ENCODE assay signal across 22 mouse cellular contexts in the genomic region with DNA sequence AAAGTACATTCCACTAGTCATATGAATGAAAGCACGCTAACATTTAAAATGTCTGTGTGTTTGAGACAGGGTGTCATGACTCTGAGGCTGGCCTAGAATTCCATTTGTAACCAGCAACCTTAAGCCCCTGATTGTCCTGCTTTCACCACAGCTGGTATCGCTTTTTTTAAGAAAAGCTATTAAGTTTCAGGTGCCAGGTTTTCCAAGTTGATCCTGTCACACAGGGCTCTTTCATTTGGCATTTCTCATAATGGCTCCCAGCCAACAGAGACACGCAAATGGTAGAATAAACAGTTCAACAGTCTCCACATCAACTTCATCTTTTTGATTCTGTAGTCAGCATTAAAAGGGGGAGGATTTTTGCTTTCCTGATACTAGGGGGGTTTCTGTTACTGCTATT. TPM values are rescaled to one million over a fixed set of nuclear protein-coding genes. Genes with fewer than 3 reads are reported as not detected.
DNase-seq lines count a peak whose midpoint lies in the region; ATAC-seq and TF ChIP-seq lines count a peak whose summit lies in the region.
"Had no signal": no experiment of that assay in that cellular context is flagged by ENCODE, and none has a peak within 500 bp of the region (broad histone marks: within the 10 kb centered on the region; RNA-seq: fewer than 3 reads in every experiment).

No protein-coding gene starts in this region.

- H3K79me2 ChIP-seq in liver, adult 2 months (ENCODE audit: control insufficient read depth, insufficient read depth, low read length) = peaks cover 33% of the 10 kb centered on the region; the same call in 1 of the 2 replicates

- H3K4me3 ChIP-seq in embryonic facial prominence, embryonic 11.5 days (ENCODE audit: low read depth, low read length) = no peak overlapping the region
- H3K4me3 ChIP-seq in embryonic facial prominence, embryonic 10.5 days = no peak overlapping the region
- no peak overlapping the region for H3K4me3 ChIP-seq in liver, adult 2 months (ENCODE audit: insufficient read depth, low read depth, low read length)
- H3K4me3 ChIP-seq in stomach, postnatal 0 days (ENCODE audit: low read depth, low read length) = no peak overlapping the region
- no peak overlapping the region for H3K4me3 ChIP-seq in thymus, adult 2 months (ENCODE audit: control insufficient read depth, insufficient read depth, low read length)
- H3K4me3 ChIP-seq: hindbrain, embryonic 13.5 days; midbrain, embryonic 12.5 days; neural tube, embryonic 13.5 days had no signal

- H3K36me3 ChIP-seq in embryonic facial prominence, embryonic 11.5 days (replicated peaks; ENCODE audit: control insufficient read depth, insufficient read depth, low read depth, low read length) = no peaks in the 10 kb centered on the region
- peaks cover 5% of the 10 kb centered on the region; the same call in 1 of the 2 replicates for H3K36me3 ChIP-seq in embryonic facial prominence, embryonic 10.5 days (replicated peaks)
- no peaks in the 10 kb centered on the region for H3K36me3 ChIP-seq in liver, adult 2 months (ENCODE audit: control insufficient read depth, insufficient read depth, low read length)
- no peaks in the 10 kb centered on the region for H3K36me3 ChIP-seq in stomach, postnatal 0 days (ENCODE audit: control insufficient read depth, insufficient read depth, low read length)
- no peaks in the 10 kb centered on the region for H3K36me3 ChIP-seq in thymus, adult 2 months (ENCODE audit: control insufficient read depth, insufficient read depth, low read length)
- H3K36me3 ChIP-seq: hindbrain, embryonic 13.5 days; midbrain, embryonic 12.5 days; neural tube, embryonic 13.5 days had no signal

- ATAC-seq in embryonic facial prominence, embryonic 11.5 days (replicated peaks; ENCODE audit: insufficient number of reproducible peaks, low FRiP score, low TSS enrichment, low read depth) = no peak
- ATAC-seq in stomach, postnatal 0 days (ENCODE audit: low FRiP score, low TSS enrichment) = no peak
- ATAC-seq: CD4-positive, CD25-positive, alpha-beta regulatory T cell, adult 4 months; forebrain, embryonic 16.5 days; inflammation-experienced regulatory T-cells, adult 6 months; Patski had no signal

- no peak overlapping the region for H3K9ac ChIP-seq in embryonic facial prominence, embryonic 11.5 days (replicated peaks; ENCODE audit: low read length)
- no peak overlapping the region for H3K9ac ChIP-seq in liver, adult 2 months (ENCODE audit: low read depth, low read length)
- no peak overlapping the region for H3K9ac ChIP-seq in stomach, postnatal 0 days (ENCODE audit: low read length)
- H3K9ac ChIP-seq: hindbrain, embryonic 13.5 days; midbrain, embryonic 12.5 days; neural tube, embryonic 13.5 days had no signal

- no peak for TF ChIP-seq EP300 in stomach, postnatal 0 days (optimal IDR thresholded peaks at IDR 0.05)

- DNase-seq in embryonic facial prominence, embryonic 11.5 days (ENCODE audit: low spot score) = peak; percentile 26
- no peak for DNase-seq in embryonic facial prominence, embryonic 10.5 days (ENCODE audit: low spot score)
- DNase-seq in liver, adult 2 months (ENCODE audit: extremely low read depth, low read depth, low spot score) = peak; percentile 86
- DNase-seq in liver = no peak
- DNase-seq in testis, postnatal 10 days (ENCODE audit: low spot score) = peak; percentile 35
- no peak for DNase-seq in testis, postnatal 14 days (ENCODE audit: low spot score)
- DNase-seq in stomach, postnatal 0 days (ENCODE audit: low spot score) = no peak
- DNase-seq in thymus, adult 2 months = no peak
- DNase-seq: adrenal gland, adult 8-10 months; cerebellum, adult 18-20 months; cerebellum, postnatal 25 days; heart, postnatal 14 days; kidney, adult 9 months; kidney, postnatal 36 days; thymus, postnatal 14 days had no signal

- no peak for TF ChIP-seq CTCF in liver, adult 2 months (IDR thresholded peaks at IDR 0.05; ENCODE audit: low read depth, low read length)
- TF ChIP-seq CTCF in stomach, postnatal 0 days (IDR thresholded peaks at IDR 0.05; ENCODE audit: low read depth) = no peak
- no peak for TF ChIP-seq CTCF in thymus, adult 2 months (IDR thresholded peaks at IDR 0.05; ENCODE audit: borderline replicate concordance, control insufficient read depth, extremely low read depth, insufficient read depth, low read length, poor library complexity)

- no peaks in the 10 kb centered on the region for H3K4me1 ChIP-seq in embryonic facial prominence, embryonic 11.5 days (ENCODE audit: control insufficient read depth, insufficient read depth, low read length)
- peaks cover 42% of the 10 kb centered on the region for H3K4me1 ChIP-seq in embryonic facial prominence, embryonic 10.5 days
- peaks cover 34% of the 10 kb centered on the region for H3K4me1 ChIP-seq in liver, adult 2 months (ENCODE audit: control insufficient read depth, insufficient read depth, low read length)
- 0 out of 2 replicates have a peak, but pooled peaks cover 3% of the 10 kb centered on the region for H3K4me1 ChIP-seq in stomach, postnatal 0 days (replicated peaks; ENCODE audit: control insufficient read depth, insufficient read depth)
- H3K4me1 ChIP-seq in thymus, adult 2 months (replicated peaks; ENCODE audit: control insufficient read depth, insufficient read depth, low read length) = peaks cover 7% of the 10 kb centered on the region

- H3K27me3 ChIP-seq in embryonic facial prominence, embryonic 11.5 days (ENCODE audit: control insufficient read depth, insufficient read depth, low read length) = no peaks in the 10 kb centered on the region
- no peaks in the 10 kb centered on the region for H3K27me3 ChIP-seq in embryonic facial prominence, embryonic 10.5 days (replicated peaks; ENCODE audit: low read depth, poor library complexity, severe bottlenecking)
- H3K27me3 ChIP-seq in liver, adult 2 months (ENCODE audit: control insufficient read depth, insufficient read depth, low read length) = no peaks in the 10 kb centered on the region
- H3K27me3 ChIP-seq in stomach, postnatal 0 days (ENCODE audit: control insufficient read depth, insufficient read depth, low read length) = no peaks in the 10 kb centered on the region
- H3K27me3 ChIP-seq in thymus, adult 2 months (ENCODE audit: control insufficient read depth, insufficient read depth, low read length) = no peaks in the 10 kb centered on the region
- H3K27me3 ChIP-seq: hindbrain, embryonic 13.5 days; midbrain, embryonic 12.5 days; neural tube, embryonic 13.5 days; Patski had no signal

- H3K4me2 ChIP-seq in embryonic facial prominence, embryonic 11.5 days (ENCODE audit: low read depth, low read length) = no peak overlapping the region
- no peak overlapping the region for H3K4me2 ChIP-seq in stomach, postnatal 0 days (replicated peaks; ENCODE audit: low read depth)
- H3K4me2 ChIP-seq: hindbrain, embryonic 13.5 days; midbrain, embryonic 12.5 days; neural tube, embryonic 13.5 days had no signal

- WGBS in embryonic facial prominence, embryonic 11.5 days = 50% methylated on average over 3 of the region's 3 CpGs
- 67% methylated on average over 3 of the region's 3 CpGs for WGBS in embryonic facial prominence, embryonic 10.5 days
- 35% methylated on average over 3 of the region's 3 CpGs for WGBS in liver, adult 2 months
- WGBS in stomach, postnatal 0 days = 39% methylated on average over 3 of the region's 3 CpGs
- 95% methylated on average over 3 of the region's 3 CpGs for WGBS in thymus, adult 2 months

- H3K27ac ChIP-seq in embryonic facial prominence, embryonic 11.5 days (replicated peaks; ENCODE audit: low read depth, low read length) = no peak overlapping the region
- no peak overlapping the region for H3K27ac ChIP-seq in embryonic facial prominence, embryonic 10.5 days (replicated peaks)
- no peak overlapping the region; the same call in 1 of the 2 replicates for H3K27ac ChIP-seq in liver, adult 2 months (replicated peaks; ENCODE audit: insufficient read depth, low read depth, low read length)
- H3K27ac ChIP-seq in stomach, postnatal 0 days (replicated peaks) = 0 out of 2 replicates have a peak overlapping the region, but pooled peaks have one; percentile 18
- no peak overlapping the region for H3K27ac ChIP-seq in thymus, adult 2 months (ENCODE audit: control insufficient read depth, insufficient read depth, low read length)
- H3K27ac ChIP-seq: hindbrain, embryonic 13.5 days; midbrain, embryonic 12.5 days; neural tube, embryonic 13.5 days had no signal

- no peak for TF ChIP-seq POLR2A in liver, adult 2 months (IDR thresholded peaks at IDR 0.05; ENCODE audit: extremely low read depth, insufficient read depth, low read length)
- no peak for TF ChIP-seq POLR2A in thymus, adult 2 months (IDR thresholded peaks at IDR 0.05; ENCODE audit: control insufficient read depth, extremely low read depth, insufficient read depth, low read length, poor library complexity)

- no peaks in the 10 kb centered on the region for H3K9me3 ChIP-seq in embryonic facial prominence, embryonic 11.5 days (replicated peaks; ENCODE audit: control insufficient read depth, low read length)
- H3K9me3 ChIP-seq in embryonic facial prominence, embryonic 10.5 days = no peaks in the 10 kb centered on the region
- no peaks in the 10 kb centered on the region for H3K9me3 ChIP-seq in stomach, postnatal 0 days (ENCODE audit: control insufficient read depth, low read length)
- H3K9me3 ChIP-seq: hindbrain, embryonic 13.5 days; midbrain, embryonic 12.5 days; neural tube, embryonic 13.5 days had no signal

RNA-seq across cellular contexts. Expression of a gene that starts 55.9 kb away (rescaled TPM):
- 37.0 and 49.6 TPM in 2 replicates for polyA plus RNA-seq in embryonic facial prominence, embryonic 11.5 days (2014; fragmentation: Nextera tagmentation; extraction: Ambion mirVana)
- 24.3 and 28.3 TPM in 2 replicates for polyA plus RNA-seq in embryonic facial prominence, embryonic 10.5 days (2016; fragmentation: Nextera tagmentation; extraction: Ambion mirVana)
- under 0.01 TPM in 1 of 2 replicates, not detected in the other for total RNA-seq in liver, adult 2 months (2014; rRNA removed)
- polyA plus RNA-seq in liver, adult 2 months (2012; rRNA removed) = not detected in 2 replicates
- polyA plus RNA-seq in stomach, postnatal 0 days (2015; fragmentation: Nextera tagmentation; extraction: Ambion mirVana) = 3.5 and 4.2 TPM in 2 replicates
- 0.24 and 0.30 TPM in 2 replicates for polyA plus RNA-seq in thymus, adult 2 months (2012; rRNA removed)
- total RNA-seq: heart, postnatal 14 days had no signal
- polyA plus RNA-seq: CD4-positive, CD25-positive, alpha-beta regulatory T cell, adult 4 months; inflammation-experienced regulatory T-cells, adult 6 months had no signal

RNA-seq across cellular contexts. Expression of a gene that starts 56.4 kb away (rescaled TPM):
- 72.5 and 90.4 TPM in 2 replicates for polyA plus RNA-seq in embryonic facial prominence, embryonic 11.5 days (2014; fragmentation: Nextera tagmentation; extraction: Ambion mirVana)
- 73.7 and 74.1 TPM in 2 replicates for polyA plus RNA-seq in embryonic facial prominence, embryonic 10.5 days (2016; fragmentation: Nextera tagmentation; extraction: Ambion mirVana)
- 12.6 and 14.8 TPM in 2 replicates for total RNA-seq in liver, adult 2 months (2014; rRNA removed)
- polyA plus RNA-seq in liver, adult 2 months (2012; rRNA removed) = 7.4 and 7.5 TPM in 2 replicates
- polyA plus RNA-seq in stomach, postnatal 0 days (2015; fragmentation: Nextera tagmentation; extraction: Ambion mirVana) = 59.4 and 70.9 TPM in 2 replicates
- polyA plus RNA-seq in thymus, adult 2 months (2012; rRNA removed) = 32.8 and 32.9 TPM in 2 replicates

Comparison
In these comparisons a context has a peak if more than half of its experiments do, and no peak if none do; other contexts are left out.
1. DNase-seq: peak in embryonic facial prominence, embryonic 11.5 days (single experiment), liver, adult 2 months (single experiment) and testis, postnatal 10 days (single experiment); none in embryonic facial prominence, embryonic 10.5 days (single experiment), liver (single experiment), testis, postnatal 14 days (single experiment), stomach, postnatal 0 days (single experiment) and thymus, adult 2 months (single experiment).